Mouse (Mus musculus) spleen, postnatal 36 days (tissue): ENCODE results near the gene Ostm1.
A peak's percentile ranks its signal among the peaks of the same experiment; 100 is the strongest.

Experiments
- DNase-seq, 2 experiments: peaks; one replicate each; pipeline ENCODE4 v3.0.0; 2022; ENCODE audit warnings: low spot score in 2 of 2, mixed read lengths in 1 of 2

Ostm1 gene

DNA sequence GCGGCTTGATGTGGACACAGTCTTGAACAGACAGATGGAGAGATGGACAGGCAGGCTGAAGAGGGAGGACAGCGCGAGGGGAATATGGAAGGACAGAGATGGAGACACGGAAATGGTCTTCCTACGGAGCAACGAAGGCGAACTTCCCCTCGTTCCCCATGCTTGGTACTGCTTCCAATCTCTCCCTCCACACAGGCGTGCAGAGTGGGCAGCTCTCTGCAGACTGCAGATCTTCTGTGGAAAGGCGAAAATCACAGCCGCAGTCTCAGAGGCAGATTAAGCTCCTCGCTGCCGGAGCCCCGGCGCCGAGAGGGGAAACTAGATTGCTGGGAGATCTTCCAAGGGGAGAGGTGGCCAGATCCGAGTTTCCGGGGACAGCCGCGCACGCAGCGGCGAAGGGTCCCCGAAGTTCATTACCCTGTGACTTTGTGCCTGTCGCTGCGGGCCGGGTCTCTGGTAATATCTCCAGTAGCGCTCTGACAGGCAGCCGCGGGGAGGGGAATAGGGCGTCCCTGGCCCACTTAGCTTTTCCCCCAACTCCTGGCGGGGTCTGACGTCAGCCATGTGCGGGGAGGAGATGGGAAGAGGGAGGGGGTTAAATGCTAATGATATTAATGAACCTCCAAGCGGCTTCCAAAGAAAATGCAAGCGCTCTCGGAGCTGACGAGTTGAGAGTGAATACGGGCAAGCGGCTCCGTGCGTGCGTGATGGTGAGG, at the start of gene Ostm1, which contains the start of gene Nr2e1:
Ostm1 (plus strand) TSS at position 666 of the 716 bp plus-strand sequence.
Nr2e1 (minus strand) TSS at position 476 of the 716 bp plus-strand sequence.
- DNase-seq: no peak

DNA sequence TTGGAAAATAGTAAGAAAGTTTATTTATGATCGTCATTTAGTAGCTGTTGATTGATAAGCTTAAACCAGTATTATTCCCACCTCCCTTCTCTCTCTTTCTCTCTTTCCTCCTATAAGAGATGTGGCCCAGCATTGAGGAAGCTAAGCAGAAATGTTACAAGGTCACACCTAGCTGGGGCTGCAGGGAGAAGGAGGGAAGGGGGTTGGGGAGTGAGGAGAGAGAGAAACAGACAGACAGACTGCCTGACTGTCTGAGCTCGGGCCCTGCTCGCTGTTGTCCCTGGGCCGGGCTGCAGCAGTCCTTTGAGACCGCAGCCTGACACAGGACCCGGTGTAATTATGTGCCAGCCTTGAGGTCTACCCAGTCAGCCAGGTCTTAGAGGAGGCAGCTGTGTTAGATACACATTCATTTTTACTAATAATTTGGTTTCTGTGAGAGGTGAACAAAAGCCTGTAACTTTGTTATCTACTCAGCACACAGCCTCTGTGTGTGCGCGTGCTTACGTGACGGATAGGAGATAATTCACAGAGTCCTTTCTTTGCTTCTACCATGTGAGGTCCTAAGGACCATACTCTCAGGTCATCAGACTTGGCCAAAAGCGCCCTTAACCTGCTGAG, 49.7 kb upstream of the Ostm1 start:
- peak in 1 of 2 experiments; percentile 16 for DNase-seq

DNA sequence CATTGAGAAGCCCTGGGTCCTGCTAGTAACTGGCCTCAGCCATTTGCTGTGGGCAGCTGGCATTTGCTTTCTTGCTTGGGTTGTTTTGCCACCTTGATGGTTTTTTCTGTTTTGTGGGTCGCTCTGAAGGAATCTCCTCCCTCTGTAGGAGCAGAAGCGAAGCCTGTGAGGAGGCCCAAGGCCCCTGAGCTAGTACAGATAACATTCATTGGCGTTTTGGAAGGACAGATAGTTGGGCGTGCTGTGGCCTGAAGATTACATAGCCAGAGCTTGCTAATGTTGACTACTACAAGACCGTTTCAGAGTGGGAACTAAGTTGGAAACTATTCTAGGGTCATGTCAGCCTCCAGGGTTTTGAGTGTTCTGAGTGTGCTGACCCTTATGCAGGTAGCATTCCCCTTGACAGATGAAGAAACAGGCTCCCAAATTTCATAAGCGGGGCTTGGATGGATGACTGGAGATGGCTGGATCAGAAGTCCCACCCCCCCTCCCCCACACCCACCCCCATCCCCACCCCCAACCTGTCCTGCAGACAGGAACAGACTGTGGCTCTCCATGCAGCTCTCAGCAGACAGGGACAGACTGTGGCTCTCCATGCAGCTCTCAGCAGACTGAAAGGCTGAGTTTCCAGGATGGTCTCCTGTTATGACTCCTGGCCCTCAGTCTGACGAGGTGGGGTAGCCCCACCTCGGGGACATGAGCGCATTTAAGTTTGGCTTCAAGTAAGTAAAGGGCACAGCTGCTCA, 45.9 kb upstream of the Ostm1 start:
- peak in 1 of 2 experiments; percentile 38 for DNase-seq

DNA sequence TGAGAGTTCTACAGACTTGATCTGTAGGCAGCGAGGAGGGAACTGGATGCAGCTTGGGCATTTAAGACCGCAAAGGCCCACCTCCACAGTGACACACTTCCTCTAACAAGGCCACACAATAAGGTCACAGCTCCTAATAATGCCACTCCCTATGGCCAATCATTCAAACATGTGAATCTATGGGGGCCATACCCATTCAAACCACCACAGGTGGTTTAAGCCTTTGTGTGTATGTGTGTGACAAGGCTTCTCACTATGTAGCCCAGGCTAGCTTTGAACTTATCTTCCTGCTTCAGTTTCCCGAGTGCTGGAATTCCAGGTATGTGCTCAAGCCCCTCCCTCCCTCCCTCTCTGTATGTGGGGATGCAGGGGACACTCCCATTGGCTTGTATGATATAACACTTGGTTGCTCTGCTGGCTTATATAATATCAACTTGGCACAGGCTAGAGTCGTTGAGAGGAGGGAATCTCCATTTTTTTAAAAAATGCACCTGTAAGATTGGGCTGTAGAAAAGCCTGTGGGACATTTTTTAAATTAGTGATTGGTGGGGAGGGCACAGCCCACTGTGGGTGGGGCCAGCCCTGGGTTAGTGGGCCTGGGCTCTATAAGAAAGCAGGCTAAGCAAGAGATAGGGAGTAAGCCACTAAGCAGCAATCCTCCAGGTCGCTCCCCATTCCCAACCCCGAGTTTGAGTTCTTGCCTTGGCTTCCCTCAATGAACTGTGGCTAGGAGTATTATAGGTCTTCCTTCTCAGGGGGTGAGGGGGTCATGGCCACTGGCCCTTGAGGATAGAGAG, 37.7 kb upstream of the Ostm1 start:
- no peak for DNase-seq

DNA sequence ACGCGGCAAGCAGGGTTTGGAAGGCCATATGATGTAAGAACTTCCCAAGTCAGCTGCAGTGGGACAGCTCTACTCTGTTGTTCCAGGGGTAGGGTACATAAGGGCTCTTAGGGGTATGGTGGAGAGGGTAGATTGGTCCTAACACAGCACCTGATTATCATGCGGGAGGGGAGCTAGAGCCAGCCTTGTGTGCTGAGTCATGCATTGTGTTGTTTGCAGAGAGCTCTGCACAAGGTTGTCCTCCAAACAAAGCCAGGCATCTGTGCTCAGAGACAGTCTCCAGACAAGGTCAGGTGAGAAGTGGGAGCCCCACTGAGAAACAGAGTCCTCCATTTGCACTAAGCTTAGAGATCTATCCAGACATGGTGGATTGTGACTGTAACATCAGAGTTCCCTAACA, 37.1 kb upstream of the Ostm1 start:
- no peak for DNase-seq

DNA sequence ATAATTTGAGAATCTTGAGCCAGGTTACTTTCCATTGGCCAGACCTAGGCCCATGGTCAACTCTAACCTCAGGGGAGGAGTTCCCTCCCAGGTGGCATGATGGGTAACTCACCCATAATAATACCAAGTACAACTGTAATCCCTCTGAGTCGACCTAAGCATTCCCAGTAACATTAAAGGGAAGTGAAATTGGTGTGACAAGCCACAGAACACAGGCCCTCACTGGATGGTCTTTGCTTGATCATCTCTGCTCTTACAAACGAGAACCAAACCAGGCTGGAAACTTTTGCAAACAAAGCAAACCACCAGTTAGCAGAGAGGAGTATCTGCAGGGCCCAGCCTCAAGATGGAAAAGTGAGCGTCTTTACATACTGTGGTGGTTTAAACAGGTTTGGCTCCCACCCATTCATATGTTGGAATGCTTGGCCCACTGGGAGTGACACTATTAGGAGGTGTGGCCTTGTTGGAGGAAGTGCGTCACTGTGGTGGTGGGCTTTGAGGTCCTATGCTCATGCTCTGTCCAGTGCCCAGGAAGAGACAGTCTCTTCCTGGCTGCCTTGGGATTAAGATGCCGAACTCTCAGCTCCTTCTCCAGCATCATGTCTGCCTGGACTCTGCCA, 23.9 kb upstream of the Ostm1 start:
- no peak for DNase-seq

DNA sequence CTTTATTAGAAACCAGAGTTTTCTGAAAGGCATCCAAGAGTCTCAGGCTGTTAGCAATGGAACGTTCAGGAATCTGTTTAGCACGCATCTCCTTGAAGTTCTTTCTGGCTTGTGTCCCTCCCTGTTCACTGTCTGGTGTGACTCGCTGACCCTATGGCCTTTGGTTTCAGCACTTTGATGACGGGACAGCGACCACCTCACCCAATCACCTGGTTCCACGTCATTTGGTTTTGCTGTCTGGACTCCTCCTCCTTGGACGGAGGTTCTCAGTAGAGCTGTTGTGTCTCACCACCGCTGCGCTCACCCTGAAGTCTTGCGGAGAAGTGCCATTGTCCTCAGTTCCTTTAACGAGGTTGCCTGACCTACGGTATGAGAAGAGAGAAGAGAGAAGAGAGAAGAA, 21.4 kb upstream of the Ostm1 start:
- DNase-seq: no peak

DNA sequence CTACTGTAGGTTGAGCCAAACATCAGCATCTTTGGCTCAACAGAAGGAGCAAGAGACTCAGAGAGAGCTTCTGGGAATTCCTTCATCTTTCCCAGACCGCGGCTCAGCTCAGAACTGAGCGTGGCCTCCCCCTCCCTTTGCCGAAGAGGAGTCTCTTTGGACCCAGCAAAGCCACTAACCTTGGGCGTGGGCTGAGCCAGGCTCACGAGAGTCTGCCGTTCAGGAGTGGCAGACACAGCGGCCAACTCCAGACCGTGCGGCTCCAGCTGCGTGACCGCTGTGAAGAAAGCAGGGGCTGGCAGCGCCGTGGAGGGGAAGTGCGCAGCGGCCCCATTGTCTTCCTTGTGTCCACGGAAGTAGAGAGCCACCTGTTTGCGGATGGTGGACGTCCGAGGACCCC, 11.1 kb upstream of the Ostm1 start:
- DNase-seq: no peak

DNA sequence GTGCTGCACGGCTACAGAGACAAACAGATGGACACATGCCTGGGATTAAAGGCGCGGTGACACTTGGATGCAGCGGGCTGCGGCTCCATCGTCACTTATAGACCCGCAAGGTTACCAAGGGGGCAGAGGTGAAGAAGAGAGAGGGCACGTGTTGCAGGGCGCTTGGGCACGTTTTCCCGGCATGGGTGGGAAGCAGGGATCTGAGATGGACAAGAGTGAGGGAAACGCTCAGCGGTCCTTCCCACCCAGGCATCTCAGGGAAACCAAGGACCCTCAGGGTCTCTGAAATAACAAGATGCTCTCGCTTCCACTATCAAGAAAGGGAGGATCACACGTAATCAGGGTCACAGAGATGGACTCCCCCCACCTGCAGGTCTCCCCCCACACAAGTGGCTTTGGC, 10.7 kb upstream of the Ostm1 start:
- DNase-seq: no peak

DNA sequence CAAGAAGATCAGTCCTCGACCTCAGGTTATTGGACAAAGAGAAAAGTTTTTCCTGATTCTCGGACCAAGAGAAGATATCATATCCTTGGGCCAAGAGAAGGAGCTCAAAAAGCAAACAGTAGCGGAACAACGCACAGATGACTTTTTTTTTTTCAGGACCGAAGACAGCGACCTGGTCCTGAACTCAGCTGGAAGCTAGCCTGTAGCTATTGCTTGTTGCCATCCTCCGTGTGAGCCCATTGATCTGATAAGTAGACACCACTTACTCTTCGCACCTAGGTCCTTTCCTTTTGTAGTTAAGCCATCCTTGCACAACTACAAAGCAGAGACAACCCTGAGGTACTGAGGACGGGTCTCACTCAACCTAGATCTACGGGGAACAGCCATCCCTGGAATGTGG, 9.0 kb upstream of the Ostm1 start:
- DNase-seq: no peak

DNA sequence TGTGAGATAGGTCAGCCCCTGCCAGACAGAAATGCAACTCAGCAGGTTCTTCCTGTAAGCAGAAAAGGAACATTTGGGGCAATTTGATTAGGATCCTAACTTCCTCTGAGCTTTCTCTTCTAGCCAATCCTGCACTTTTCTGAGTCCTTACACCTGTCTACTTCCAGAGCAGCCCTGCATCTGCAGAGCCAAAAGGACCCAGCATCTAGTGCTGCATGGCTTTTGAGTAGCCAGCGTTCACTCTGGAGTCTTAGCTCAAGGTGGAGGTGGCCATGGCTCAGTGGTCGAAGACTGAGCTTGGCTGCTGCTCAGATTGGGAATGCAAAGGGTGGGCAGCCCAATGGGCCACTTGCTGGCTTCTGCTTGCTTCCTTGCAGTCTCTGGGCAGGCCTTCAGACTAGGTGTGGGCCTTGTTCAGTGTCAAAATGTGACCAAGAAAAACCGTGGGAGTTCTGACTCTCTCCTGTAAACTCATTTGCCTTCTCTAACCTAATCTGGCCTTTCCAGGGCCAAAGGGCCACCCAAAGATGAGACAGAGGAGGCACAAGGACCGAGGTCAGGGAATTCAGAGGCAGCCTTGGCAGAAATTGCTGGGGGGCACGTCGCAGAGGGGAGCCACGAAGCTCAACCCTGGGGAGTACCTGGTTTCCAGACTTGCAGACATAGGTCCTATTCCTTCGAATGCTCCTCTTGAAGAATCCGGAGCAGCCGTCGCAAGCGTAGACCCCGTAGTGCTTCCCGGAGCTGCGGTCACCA, 5.9 kb upstream of the Ostm1 start:
- no peak for DNase-seq

DNA sequence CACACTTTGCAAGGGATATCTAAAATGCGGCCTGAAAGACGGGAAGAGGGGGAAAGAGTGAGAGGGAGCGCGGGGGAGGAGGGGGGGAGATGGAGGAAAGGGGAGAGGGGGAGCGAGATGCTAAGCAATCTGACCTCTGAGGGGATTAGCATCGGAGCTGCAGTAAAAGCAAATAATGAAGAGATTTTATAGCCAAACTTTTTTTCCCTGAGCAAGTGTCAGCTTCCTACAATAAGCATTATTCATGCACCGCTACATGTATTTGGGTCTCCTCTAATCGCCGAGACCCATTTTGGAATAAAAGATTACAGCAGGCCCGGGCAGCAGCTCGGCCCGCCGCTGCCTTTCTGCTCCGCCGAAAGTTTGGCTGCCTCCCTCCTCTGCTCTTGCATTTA, 5.3 kb upstream of the Ostm1 start:
- DNase-seq: no peak

DNA sequence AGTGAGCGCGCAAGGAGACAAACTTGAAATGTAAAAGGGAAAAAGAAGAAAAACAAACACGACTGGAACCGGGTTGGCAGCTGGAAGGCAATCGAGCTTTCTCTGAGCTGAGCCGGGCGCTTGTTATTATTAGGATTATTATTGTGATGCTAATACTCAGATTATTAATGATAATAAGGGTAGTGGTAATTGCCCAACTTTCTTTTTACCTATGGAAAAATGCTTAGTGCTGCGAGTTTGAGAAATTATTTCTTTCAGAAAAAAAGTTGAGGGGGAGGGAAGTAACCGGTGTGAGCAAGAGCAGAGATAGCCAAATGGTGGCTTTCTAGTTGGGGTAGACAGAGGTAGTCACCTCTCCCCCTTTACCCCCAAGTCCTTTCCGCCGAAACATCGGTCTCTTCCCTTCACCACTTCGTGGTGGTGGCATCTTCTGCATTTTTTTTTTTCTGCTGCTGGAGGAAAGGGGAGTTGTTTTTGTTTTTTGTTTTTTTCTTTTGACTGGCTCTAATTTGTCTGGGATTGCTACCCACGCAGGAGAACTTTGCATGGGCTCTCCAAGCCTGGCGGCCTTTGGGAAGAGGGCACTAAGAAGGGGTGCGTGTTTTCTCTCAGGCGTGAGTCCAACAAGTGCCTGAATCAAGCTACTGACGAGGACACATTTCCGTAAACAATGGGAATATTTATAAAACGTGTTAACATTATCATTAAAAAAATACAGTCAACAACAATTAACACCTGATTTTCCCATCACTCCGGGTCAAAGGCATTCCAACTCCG, 4.7 kb upstream of the Ostm1 start:
- DNase-seq: no peak

DNA sequence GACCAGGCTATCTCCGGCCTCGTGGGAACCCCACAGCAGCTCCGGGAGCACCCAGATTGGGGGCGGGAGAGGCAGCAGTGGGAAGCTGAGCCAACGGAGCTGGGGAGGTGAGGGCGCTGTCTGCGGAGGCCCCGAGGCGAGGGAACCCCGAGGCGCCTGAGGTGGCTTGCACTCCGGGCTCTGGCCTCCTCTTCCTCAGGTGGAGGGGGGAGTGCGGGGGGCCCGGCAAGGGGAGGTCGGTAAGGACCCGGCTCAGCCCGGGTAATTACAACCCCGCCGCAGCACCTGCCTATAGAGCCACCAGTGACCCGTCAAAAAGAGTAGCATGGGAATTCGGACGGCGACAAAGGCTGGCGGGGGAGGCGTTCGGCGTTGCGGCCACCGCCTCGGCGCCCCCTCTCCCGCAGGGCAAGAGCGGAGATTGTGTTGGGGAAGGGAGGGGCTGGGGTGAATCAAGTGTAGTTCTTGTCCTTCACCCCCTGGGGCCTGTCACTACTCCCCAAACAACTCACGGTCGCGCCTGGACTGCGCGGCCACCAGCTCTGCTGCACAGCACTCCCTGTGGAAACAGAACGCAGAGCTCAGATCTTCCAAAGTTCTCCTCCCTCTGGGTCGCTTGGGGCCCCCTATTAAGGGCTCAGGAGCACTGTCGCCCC, 4.0 kb upstream of the Ostm1 start:
- no peak for DNase-seq

DNA sequence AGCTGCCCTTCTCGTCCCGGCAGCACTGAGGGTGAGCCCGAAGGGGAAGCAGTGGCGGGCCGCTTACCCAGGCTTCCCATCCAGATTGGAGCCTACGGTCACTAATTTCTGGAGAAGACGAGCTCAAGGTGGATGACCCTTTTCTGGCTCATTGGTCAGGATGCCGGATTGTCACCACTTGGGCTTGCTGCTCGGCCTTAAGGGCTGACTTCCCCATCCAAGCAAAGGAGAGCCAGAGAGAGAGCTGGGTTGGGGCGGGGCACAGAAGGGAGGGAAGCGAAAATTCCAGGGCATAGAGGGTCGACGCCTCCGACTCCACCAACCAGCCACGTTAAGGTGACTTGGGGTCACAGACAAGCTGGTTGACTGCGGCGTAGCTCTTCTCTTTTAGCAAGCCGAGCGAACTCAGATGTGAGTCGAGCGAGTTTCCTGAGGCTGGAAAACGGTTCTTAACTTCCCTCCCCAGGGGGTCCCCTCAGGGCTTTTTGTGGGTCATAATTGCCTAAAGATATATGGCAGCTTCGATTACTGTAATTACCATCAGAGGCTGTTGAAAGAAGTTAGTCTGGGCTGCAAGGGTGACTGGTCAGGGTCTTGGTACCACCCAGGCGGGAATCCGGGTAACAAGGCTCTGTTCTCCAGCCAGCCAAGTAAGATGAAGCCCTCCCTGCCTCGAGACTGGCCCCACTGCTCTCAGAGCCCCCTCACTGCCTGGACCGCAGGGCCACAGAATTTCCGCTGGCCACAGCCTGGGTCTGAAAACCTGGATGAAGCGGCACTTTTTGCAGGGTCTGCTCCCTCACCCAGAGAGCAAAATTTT, 3.3 kb upstream of the Ostm1 start:
- DNase-seq: no peak

DNA sequence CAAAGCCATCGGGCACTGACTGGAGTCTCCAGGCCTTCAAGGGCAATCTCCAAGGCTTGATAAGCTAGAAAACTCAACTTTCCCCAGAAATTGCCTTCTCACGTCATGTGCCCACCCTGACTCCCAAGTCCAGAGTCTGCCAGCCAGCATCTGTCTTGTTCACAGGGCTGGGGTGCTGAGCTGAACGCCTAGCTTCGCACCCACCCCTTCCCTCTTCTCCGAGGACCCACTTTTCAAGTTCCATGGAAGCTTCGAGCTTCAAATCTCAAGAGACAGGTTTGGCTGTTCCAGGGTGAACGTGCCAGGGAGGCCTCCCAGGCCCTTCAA, 2.7 kb upstream of the Ostm1 start:
- no peak for DNase-seq

DNA sequence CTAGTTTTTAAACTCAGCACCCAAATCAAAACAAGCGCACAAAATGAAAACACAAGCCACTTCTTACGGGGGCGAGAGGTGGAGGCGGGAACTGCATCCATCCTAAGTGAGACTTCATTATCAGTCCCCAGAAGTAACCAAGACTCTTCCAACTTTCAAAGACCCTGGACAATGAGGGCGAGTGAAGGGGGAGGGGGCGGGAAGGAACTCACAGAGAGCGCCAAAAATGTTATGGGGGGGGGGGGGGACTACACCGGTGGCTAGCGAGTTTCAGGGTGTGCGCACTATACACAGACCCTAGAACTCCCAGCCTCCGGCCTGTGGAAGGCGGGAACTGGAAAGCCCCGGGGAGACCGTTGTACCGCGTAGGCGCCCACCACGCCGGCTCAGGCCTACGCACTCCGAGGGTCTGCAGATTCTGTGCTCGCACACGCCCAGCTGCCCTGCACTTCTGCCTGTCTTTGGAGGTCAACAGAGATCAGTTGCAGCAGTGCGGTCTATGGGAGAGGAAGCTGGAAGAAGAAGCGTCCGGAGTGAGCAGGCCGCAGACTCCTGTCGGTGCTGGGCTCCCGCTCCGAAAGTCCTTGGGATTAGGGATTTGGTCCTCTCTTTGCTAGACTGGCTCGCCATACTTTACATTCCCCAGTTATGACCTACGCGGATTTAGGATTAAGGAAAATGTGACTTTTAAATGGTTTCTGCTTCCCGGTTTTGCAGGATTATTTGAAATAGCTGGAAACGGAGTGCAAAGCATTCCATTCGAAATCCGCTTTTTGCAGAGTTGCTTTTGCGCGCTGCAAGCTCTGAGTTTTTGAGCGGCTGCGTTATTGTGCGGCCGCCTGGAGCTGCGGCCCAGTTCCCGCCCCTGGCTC, 1.7 kb upstream of the Ostm1 start:
- no peak for DNase-seq

DNA sequence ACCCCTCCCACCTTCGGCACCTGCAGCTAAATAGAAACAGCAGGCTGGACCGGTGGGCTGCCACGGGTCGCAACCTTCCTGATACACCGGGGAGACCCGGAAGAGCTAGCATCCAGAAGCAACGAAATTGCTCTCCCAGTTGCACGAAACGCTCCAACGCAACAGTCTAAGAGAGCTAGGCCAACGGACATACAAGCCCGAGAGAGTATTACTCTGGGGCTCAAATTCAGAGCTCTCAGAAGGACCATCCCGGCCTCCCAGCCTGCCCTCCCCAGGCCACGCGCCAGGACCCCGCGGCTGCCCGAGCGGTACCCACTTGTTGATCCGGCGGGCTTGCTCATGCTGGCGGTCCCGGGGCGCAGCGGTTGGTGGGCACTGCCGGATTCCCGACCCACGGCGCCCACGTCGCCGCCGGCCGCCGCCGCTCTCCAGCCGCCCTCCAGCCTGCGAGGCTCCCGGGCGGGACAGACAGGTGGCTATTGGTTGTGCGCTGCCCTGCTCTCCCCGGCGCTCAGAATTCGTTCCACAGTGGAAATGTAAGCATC, 984 bp upstream of the Ostm1 start:
- DNase-seq: no peak
